Mouse (Mus musculus) hindbrain, postnatal 0 days (tissue): Measurements from ENCODE around the gene Gata3. TPM values are rescaled to one million over a fixed set of nuclear protein-coding genes. Genes with fewer than 3 reads are reported as not detected.

Experiments used
- ATAC-seq: fragments of 200-750 bp; cut with Nextera tagmentation; 2 replicates; pipeline ENCODE4 v1.8.0; 2017; ENCODE audit warnings: mild to moderate bottlenecking, moderate TSS enrichment, moderate library complexity
- DNase-seq: peaks from one replicate; pipeline ENCODE4 v3.0.0-alpha.2; 2015; ENCODE audit warnings: low spot score
- H3K27ac ChIP-seq: fragments of 300-500 bp; sonication (generic); 2 replicates; pipeline ENCODE4 v1.5.1; 2014; ENCODE audit warnings: mild to moderate bottlenecking
- H3K27me3 ChIP-seq: fragments of 300-500 bp; sonication (generic); 2 replicates; pipeline ENCODE4 v1.6.1; 2014; ENCODE audit warnings: low read length, mixed read lengths; ENCODE audit not compliant: insufficient read depth
- H3K36me3 ChIP-seq: fragments of 300-500 bp; sonication (generic); 2 replicates; pipeline ENCODE4 v1.6.1; 2014; ENCODE audit warnings: low read length, mixed read lengths; ENCODE audit not compliant: insufficient read depth
- H3K4me1 ChIP-seq: fragments of 300-500 bp; sonication (generic); 2 replicates; pipeline ENCODE4 v1.6.1; 2014; ENCODE audit warnings: antibody characterized with exemption, low read length, mixed read lengths; ENCODE audit not compliant: insufficient read depth
- H3K4me2 ChIP-seq: fragments of 300-500 bp; sonication (generic); 2 replicates; pipeline ENCODE4 v1.6.1; 2014; ENCODE audit warnings: low read depth, mild to moderate bottlenecking, low read length, moderate library complexity, mixed read lengths
- H3K4me3 ChIP-seq: fragments of 300-500 bp; sonication (generic); 2 replicates; pipeline ENCODE4 v1.5.1; 2014; ENCODE audit warnings: low read length
- H3K9ac ChIP-seq: fragments of 300-500 bp; sonication (generic); replicated peaks from 2 replicates; pipeline ENCODE4 v1.6.1; 2014; ENCODE audit warnings: mild to moderate bottlenecking, low read length, moderate library complexity, mixed read lengths
- H3K9me3 ChIP-seq: fragments of 300-500 bp; sonication (generic); 2 replicates; pipeline ENCODE4 v1.6.1; 2016; ENCODE audit warnings: low read length, mixed read lengths
- CTCF ChIP-seq: IDR thresholded peaks from 2 replicates; pipeline ENCODE4 v1.5.1; 2016; ENCODE audit warnings: antibody characterized with exemption, control low read depth, low read depth
- WGBS: fragments of 180-500 bp; shearing (Covaris S2); extraction: QIAGEN DNeasy Blood & Tissue Kit; methylation state at CpG from one replicate; pipeline ENCODE4 v1.1.7; 2014; 5-methylcytosine and 5-hydroxymethylcytosine counted together
- polyA plus RNA-seq: library from polyadenylated mRNA; unstranded; fragments of >200 nt; fragmentation: Nextera tagmentation; extraction: Ambion mirVana; gene quantifications from 2 replicates; pipeline ENCODE4 v1.2.1, GENCODE M21; 2015
- total RNA-seq: library from RNA; depleted of rRNA; stranded (reverse); fragments of >200 nt; gene quantifications from 2 replicates; pipeline ENCODE4 v1.2.3, GENCODE M21; 2014

The Gata3 gene
- total and polyA plus RNA-seq, 2 experiments from 2014 or later, result 3.5 to 20.5 TPM

- H3K4me2 ChIP-seq, result peak overlapping the region; percentile 5; the same call in 1 of the 2 replicates
Measured at GRCm38 (mm10) chr2:9905995-9906394, 16.2 kb upstream of the Gata3 start.

GRCm38 (mm10) chr2:9903854-9904560, 14.2 kb upstream of the Gata3 start:
- Histone ChIP-seq H3K9ac (no peak overlapping the region), H3K27ac (no peak overlapping the region), H3K9me3 (no peaks in the 10 kb centered on the region), H3K4me3 (no peak overlapping the region), H3K4me2 (no peak overlapping the region), H3K36me3 (no peaks in the 10 kb centered on the region), H3K4me1 (no peaks in the 10 kb centered on the region; the same call in 1 of the 2 replicates), H3K27me3 (no peaks in the 10 kb centered on the region; the same call in 1 of the 2 replicates)
- no peak for DNase-seq
- 71% methylated on average over 14 of the region's 14 CpGs for WGBS
- no peak for TF ChIP-seq CTCF
- no peak for ATAC-seq

More at GRCm38 (mm10) chr2:9905995-9906394, 16.2 kb upstream of the Gata3 start:
- Histone ChIP-seq H3K9me3 (no peaks in the 10 kb centered on the region), H3K9ac (no peak overlapping the region), H3K27ac (no peak overlapping the region), H3K4me1 (no peaks in the 10 kb centered on the region; the same call in 1 of the 2 replicates), H3K27me3 (no peaks in the 10 kb centered on the region; the same call in 1 of the 2 replicates), H3K4me3 (no peak overlapping the region), H3K36me3 (no peaks in the 10 kb centered on the region)
- DNase-seq (no peak), ATAC-seq (no peak)
- 10% methylated on average over 11 of the region's 11 CpGs for WGBS
- TF ChIP-seq CTCF, result no peak

- DNase-seq (no peak), ATAC-seq (peak; percentile 52)
- TF ChIP-seq CTCF, result no peak
- Histone ChIP-seq H3K9ac (no peak overlapping the region), H3K36me3 (no peaks in the 10 kb centered on the region), H3K4me2 (no peak overlapping the region), H3K27ac (no peak overlapping the region), H3K27me3 (peaks cover 57% of the 10 kb centered on the region), H3K9me3 (no peaks in the 10 kb centered on the region), H3K4me3 (no peak overlapping the region), H3K4me1 (no peaks in the 10 kb centered on the region)
- WGBS, result 6% methylated on average over 8 of the region's 8 CpGs
Measured at GRCm38 (mm10) chr2:9897846-9898245, 8.0 kb upstream of the Gata3 start.

GRCm38 (mm10) chr2:9896097-9896770, 6.4 kb upstream of the Gata3 start:
- Histone ChIP-seq H3K27me3 (peaks cover 60% of the 10 kb centered on the region), H3K4me3 (0 out of 2 replicates have a peak overlapping the region, but pooled peaks have one; percentile 14), H3K27ac (no peak overlapping the region), H3K36me3 (no peaks in the 10 kb centered on the region), H3K4me1 (no peaks in the 10 kb centered on the region), H3K9ac (no peak overlapping the region), H3K9me3 (no peaks in the 10 kb centered on the region), H3K4me2 (peak overlapping the region; percentile 13; the same call in 1 of the 2 replicates)
- 1% methylated on average over 22 of the region's 22 CpGs for WGBS
- DNase-seq (no peak), ATAC-seq (no peak; the same call in 1 of the 2 replicates)
- TF ChIP-seq CTCF, result no peak

GRCm38 (mm10) chr2:9894836-9895593, 5.2 kb upstream of the Gata3 start:
- no peaks in the 10 kb centered on the region for H3K9me3 ChIP-seq
- ATAC-seq (no peak), DNase-seq (no peak)
- WGBS, result 3% methylated on average over 19 of the region's 19 CpGs
- H3K4me2 ChIP-seq, result no peak overlapping the region
- H3K4me3 ChIP-seq, result no peak overlapping the region
- no peak for TF ChIP-seq CTCF
- H3K36me3 ChIP-seq, result no peaks in the 10 kb centered on the region
- H3K4me1 ChIP-seq, result no peaks in the 10 kb centered on the region
- H3K9ac ChIP-seq, result no peak overlapping the region
- H3K27me3 ChIP-seq, result peaks cover 70% of the 10 kb centered on the region
- H3K27ac ChIP-seq, result no peak overlapping the region

GRCm38 (mm10) chr2:9893272-9893953, 3.6 kb upstream of the Gata3 start:
- ATAC-seq (no peak), DNase-seq (no peak)
- Histone ChIP-seq H3K4me3 (no peak overlapping the region), H3K27ac (no peak overlapping the region), H3K9me3 (no peaks in the 10 kb centered on the region), H3K27me3 (peaks cover 79% of the 10 kb centered on the region), H3K9ac (no peak overlapping the region), H3K36me3 (no peaks in the 10 kb centered on the region), H3K4me2 (no peak overlapping the region), H3K4me1 (no peaks in the 10 kb centered on the region)
- WGBS, result 6% methylated on average over 6 of the region's 6 CpGs
- no peak for TF ChIP-seq CTCF
